Mouse (Mus musculus) spleen, adult 2 months (tissue): Measurements from ENCODE around the gene Cyb5d1. TPM values are rescaled to one million over a fixed set of nuclear protein-coding genes. Genes with fewer than 3 reads are reported as not detected.
A peak's percentile ranks its signal among the peaks of the same experiment; 100 is the strongest.

ENCODE experiments used
- DNase-seq, 2 experiments: peaks; one replicate each; pipeline versions ENCODE4 v3.0.0 to v3.0.0-alpha.2; 2012 to 2021; ENCODE audit warnings: low spot score in 2 of 2, low read depth in 1 of 2
- H3K27ac ChIP-seq: fragments of 200-500 bp; 2 replicates; pipeline ENCODE4 v1.5.1; 2012; ENCODE audit warnings: low read length, inconsistent platforms; ENCODE audit not compliant: insufficient read depth
- H3K27me3 ChIP-seq: fragments of 200-500 bp; 2 replicates; pipeline ENCODE4 v1.6.1; 2012; ENCODE audit warnings: mild to moderate bottlenecking, moderate library complexity, low read length, inconsistent platforms; ENCODE audit not compliant: control insufficient read depth, insufficient read depth
- H3K36me3 ChIP-seq: fragments of 200-500 bp; 2 replicates; pipeline ENCODE4 v1.6.1; 2012; ENCODE audit warnings: mild to moderate bottlenecking, low read length, inconsistent platforms; ENCODE audit not compliant: control insufficient read depth, insufficient read depth
- H3K4me1 ChIP-seq: fragments of 200-500 bp; 2 replicates; pipeline ENCODE4 v1.6.1; 2011; ENCODE audit warnings: inconsistent platforms; ENCODE audit not compliant: control insufficient read depth, insufficient read depth, insufficient read length
- H3K4me3 ChIP-seq: fragments of 200-500 bp; 2 replicates; pipeline ENCODE4 v1.5.1; 2011; ENCODE audit warnings: mild to moderate bottlenecking, inconsistent platforms; ENCODE audit not compliant: insufficient read depth, insufficient read length; ENCODE audit errors: extremely low read depth
- CTCF ChIP-seq: fragments of 200-500 bp; IDR thresholded peaks from 2 replicates; pipeline ENCODE4 v1.5.1; 2011; ENCODE audit warnings: mild to moderate bottlenecking, inconsistent platforms; ENCODE audit not compliant: insufficient read depth, insufficient read length, insufficient replicate concordance; ENCODE audit errors: extremely low read depth
- POLR2A ChIP-seq: fragments of 200-500 bp; IDR thresholded peaks from 2 replicates; pipeline ENCODE4 v1.6.1; 2011; ENCODE audit warnings: low read depth, low read length, inconsistent platforms
- WGBS: fragments of 180-500 bp; shearing (Covaris S2); methylation state at CpG from one replicate; pipeline ENCODE4 v1.1.7; 2018; 5-methylcytosine and 5-hydroxymethylcytosine counted together
- polyA plus RNA-seq: library from polyadenylated mRNA; depleted of rRNA; stranded (reverse); fragments of >200 nt; gene quantifications from 2 replicates; pipeline ENCODE4 v1.2.3, GENCODE M21; 2012

Cyb5d1 gene
- polyA plus RNA-seq, 1 experiment, result 9.5 TPM

DNA sequence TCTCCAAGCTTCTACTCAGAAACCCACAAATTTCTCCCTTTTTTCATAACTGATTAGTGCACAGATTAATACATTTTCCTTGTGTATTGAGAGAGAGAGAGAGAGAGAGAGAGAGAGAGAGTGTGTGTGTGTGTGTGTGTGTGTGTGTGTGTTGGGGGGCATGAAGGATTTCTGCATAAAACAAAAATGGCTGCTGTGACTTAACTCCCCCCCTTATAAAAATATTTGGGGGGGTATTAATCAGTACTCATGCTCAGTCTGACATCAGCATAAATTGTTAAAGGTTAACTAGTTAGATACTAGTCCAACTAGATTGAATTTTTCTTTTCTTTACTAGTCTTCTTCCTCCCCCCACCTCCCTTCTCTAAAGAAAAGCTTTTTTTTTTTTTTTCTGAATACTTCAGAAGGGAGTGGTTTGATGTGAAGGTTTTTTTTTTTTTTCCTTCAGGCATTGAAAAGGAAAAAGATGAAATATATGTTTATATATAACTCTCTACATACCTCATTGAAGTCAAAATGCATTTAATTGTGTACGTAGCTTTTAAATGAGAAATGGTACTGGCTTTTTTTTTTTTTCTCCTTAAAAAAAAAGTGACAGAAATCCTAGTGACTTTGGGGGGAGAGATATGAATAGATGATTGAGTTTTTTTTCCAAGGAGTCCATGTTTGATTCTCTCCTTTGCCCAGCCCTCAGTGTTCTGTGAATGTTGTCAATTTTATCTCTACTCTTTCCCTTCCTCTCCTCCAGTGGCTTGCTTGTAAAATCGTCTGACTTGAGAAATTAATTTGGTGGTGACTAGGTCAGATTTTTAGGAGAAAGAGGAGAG, 25.2 kb downstream of the Cyb5d1 start:
- no peak for DNase-seq
- no peaks in the 10 kb centered on the region for H3K27me3 ChIP-seq
- TF ChIP-seq CTCF, result no peak
- TF ChIP-seq POLR2A, result no peak
- peaks cover 4% of the 10 kb centered on the region; the same call in 1 of the 2 replicates for H3K4me1 ChIP-seq
- no peak overlapping the region for H3K4me3 ChIP-seq
- 45% methylated on average over 2 of the region's 2 CpGs for WGBS
- H3K36me3 ChIP-seq, result no peaks in the 10 kb centered on the region
- H3K27ac ChIP-seq, result no peak overlapping the region

DNA sequence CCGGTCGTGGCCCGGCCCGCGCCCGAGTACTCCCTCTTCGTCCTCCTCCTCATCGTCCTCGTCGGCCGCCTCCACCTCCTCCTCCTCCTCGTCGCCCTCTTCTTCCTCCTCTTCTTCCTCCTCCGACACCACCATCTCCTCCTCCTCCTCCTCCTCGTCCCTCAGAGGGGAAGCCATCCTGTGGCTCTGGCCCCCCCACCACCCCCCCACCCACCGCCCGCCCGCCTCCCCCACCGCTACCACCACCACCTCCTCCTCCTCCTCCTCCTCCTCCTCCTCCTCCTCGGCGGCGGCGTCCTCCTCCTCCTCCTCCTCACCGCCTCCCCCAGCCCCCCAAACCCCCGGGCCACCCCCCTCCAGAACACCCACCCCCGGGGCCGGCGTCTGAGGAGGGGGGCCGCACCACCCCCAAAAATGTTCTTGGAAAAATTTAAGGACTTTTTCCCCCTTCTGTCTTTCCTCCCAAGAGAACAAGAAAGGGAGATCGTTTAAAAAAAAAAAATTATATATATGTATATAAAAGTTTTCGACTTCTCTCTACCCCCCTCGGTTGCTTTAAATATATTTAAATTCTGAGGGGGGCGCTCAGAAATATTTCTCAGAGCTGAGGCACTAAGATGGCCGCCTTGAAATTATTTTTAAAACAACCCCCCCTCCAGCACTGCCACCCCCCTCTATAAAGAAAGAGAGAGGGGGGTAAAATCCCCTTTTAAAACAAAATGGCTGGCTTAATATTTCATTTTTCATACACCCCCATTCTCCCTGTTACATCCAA, 26.0 kb downstream of the Cyb5d1 start, which contains the start of gene Chd3:
Gene Chd3, minus strand, starts transcription at position 192 of the 775 bp plus-strand sequence.
- peak within 1 kb of the TSS; percentile 89 for H3K27ac ChIP-seq
- DNase-seq, result no peak
- no peaks in the 10 kb centered on the region for H3K36me3 ChIP-seq
- H3K4me1 ChIP-seq, result peaks cover 8% of the 10 kb centered on the region; the same call in 1 of the 2 replicates
- peak within 1 kb of the TSS; percentile 92 for H3K4me3 ChIP-seq
- 0% methylated on average over 19 of the region's 34 CpGs for WGBS
- TF ChIP-seq POLR2A, result no peak; the same call in 1 of the 2 replicates
- no peaks in the 10 kb centered on the region for H3K27me3 ChIP-seq

DNA sequence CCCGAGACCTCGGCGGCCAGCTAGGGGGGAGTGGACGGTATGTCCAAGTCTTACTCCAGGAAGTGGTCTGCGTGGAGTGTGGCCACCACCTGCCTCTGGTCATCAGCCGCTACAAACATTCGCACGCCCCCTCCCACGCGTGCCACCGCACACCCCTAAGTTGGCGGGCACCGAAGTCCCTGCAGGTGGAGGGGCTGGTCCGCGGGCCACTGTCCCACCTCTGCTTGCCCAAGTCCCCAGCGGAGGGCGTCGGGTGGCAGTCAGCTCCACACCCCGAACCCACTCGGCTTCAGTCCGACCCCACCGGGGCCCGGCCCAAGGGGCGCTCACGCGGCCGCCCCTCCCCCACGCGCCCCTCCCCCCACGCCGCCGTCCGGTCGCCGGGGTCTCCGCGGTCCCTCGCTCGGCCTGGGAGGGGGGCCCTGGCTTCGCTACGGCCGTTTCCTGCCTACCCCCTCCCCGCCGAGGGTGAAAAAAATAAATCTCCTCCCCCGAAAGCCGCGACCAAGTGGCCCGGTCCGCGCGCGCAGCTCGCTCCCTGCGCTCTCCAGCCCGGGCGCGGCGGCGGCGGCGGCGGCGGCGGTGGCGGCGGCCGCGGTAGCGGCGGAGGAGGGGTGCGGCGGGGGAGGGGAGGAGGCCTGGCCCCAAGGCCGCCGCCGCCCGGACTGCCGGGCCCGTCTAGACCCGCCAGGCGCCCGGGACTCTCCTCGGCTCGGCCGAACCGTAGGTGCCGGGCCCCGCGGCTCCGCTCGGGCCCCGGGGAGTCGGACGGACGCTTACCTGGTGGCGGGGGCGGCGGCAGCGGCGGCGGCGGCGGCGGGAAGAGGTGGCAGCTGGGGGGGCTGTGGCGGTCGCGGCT, 26.8 kb downstream of the Cyb5d1 start:
- H3K27ac ChIP-seq, result peak overlapping the region; percentile 89
- no peaks in the 10 kb centered on the region for H3K27me3 ChIP-seq
- WGBS, result under 1% methylated on average over 82 of the region's 106 CpGs
- peaks cover 8% of the 10 kb centered on the region; the same call in 1 of the 2 replicates for H3K4me1 ChIP-seq
- H3K4me3 ChIP-seq, result peak overlapping the region; percentile 92
- TF ChIP-seq CTCF, result no peak
- no peak; the same call in 1 of the 2 replicates for TF ChIP-seq POLR2A
- peaks cover 4% of the 10 kb centered on the region for H3K36me3 ChIP-seq
- DNase-seq, result peak in 1 of 2 experiments; percentile 37

DNA sequence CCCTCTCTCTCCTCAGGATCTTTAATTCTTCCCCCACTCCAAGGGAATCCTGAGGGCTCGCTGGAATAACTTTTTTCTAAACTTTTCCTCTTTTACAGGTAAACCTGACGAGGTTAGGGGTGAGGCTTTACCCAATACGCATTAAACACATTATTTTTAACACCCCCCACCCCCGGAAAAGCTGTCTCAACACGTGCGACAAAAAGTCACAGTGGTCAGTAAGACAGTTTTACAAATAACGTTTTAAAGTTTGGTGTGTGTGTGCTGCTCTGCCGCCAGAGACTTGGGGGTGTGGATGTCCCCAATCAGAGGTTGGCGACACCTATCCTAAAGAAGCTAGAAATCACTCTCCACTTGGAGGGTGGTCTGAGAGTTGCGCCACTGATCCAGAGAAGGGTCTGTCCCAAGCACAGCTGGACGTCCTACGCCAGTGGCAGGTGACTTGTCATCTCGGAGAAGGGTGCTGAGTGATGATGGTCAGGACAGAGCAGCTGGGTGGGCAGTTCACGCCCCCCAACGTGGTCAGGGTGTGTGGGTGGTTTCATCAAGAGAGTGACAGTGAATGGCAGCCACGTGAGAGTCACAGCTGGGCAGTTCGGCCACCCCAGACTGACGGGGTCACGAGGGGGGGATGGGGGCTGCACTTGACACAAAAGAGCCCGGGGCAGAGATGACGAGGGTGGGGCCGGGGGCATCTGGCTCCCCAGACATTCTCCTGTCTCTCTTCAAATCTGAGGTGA, 27.6 kb downstream of the Cyb5d1 start:
- DNase-seq, result peak in 1 of 2 experiments; percentile 44
- H3K4me3 ChIP-seq, result peak overlapping the region; percentile 92
- H3K27ac ChIP-seq, result peak overlapping the region; percentile 89
- H3K36me3 ChIP-seq, result peaks cover 5% of the 10 kb centered on the region
- no peaks in the 10 kb centered on the region for H3K27me3 ChIP-seq
- TF ChIP-seq POLR2A (no peak), CTCF (no peak)
- WGBS, result 2% methylated on average over 22 of the region's 22 CpGs
- peaks cover 8% of the 10 kb centered on the region; the same call in 1 of the 2 replicates for H3K4me1 ChIP-seq

DNA sequence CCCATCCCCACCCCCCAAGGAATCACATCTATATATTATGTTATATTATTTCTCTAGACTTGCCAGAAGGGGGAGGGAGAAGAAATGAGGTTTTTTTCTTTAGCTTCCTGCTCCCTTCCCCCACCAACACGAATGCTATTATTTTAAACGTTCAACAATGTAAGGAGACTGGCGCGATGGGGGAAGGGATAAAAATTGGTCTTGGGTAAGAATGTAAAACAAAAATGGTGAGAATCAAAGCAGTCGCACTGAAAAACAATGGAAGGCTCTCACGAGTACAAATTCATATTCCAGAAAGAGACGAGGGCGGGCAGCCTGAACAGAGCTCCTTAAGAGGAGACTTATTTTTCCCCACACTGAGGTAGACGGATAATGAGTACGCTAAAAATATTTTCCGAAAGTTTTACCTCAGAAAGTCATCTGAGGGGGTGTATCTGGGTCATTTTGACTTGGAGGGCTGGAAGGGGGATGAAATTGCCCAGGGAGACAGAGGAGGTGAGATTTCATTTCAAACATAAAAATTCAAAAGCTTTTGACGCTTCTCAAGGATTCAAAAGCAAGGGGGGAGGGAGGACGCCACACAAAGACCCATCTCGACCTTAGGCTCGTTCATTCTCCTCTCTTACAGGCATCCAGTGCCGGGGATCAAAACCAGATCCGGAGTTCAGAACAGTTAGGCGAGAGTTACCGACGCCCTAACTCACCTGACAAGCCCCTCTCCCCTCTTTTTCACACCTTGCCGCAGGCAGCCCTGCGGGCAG, 28.4 kb downstream of the Cyb5d1 start:
- peaks cover 7% of the 10 kb centered on the region for H3K36me3 ChIP-seq
- TF ChIP-seq POLR2A, result peak; percentile 23; the same call in 1 of the 2 replicates
- no peak for TF ChIP-seq CTCF
- H3K27ac ChIP-seq, result peak overlapping the region; percentile 89
- WGBS, result under 1% methylated on average over 22 of the region's 22 CpGs
- peaks cover 8% of the 10 kb centered on the region; the same call in 1 of the 2 replicates for H3K4me1 ChIP-seq
- H3K4me3 ChIP-seq, result peak overlapping the region; percentile 92
- DNase-seq, result peak in 1 of 2 experiments; percentile 22
- no peaks in the 10 kb centered on the region for H3K27me3 ChIP-seq
